Mouse (Mus musculus) liver, embryonic 14.5 days (tissue): Measurements from ENCODE around the gene Paox. TPM values are rescaled to one million over a fixed set of nuclear protein-coding genes. Genes with fewer than 3 reads are reported as not detected.
"Not testable (repeated sequence)": the region's sequence is repeated elsewhere in the genome, so short reads cannot be mapped to it uniquely, and the experiment has no call there.

Experiments
- ATAC-seq: fragments of 200-750 bp; cut with Nextera tagmentation; 2 replicates; pipeline ENCODE4 v1.8.0; 2017; ENCODE audit warnings: moderate number of reproducible peaks, mild to moderate bottlenecking, moderate library complexity; ENCODE audit not compliant: insufficient read depth
- DNase-seq, 3 experiments: peaks; one replicate each; pipeline ENCODE4 v3.0.0-alpha.2; 2012 to 2013; ENCODE audit warnings: low read depth in 3 of 3, low spot score in 3 of 3
- H3K27ac ChIP-seq: fragments of 300-500 bp; sonication (generic); 2 replicates; pipeline ENCODE4 v1.5.1; 2014; ENCODE audit warnings: moderate library complexity, mild to moderate bottlenecking, control low read depth, inconsistent platforms
- H3K27me3 ChIP-seq: fragments of 300-500 bp; sonication (generic); 2 replicates; pipeline ENCODE4 v1.6.1; 2014; ENCODE audit warnings: mild to moderate bottlenecking, low read length, moderate library complexity; ENCODE audit not compliant: control insufficient read depth, insufficient read depth
- H3K36me3 ChIP-seq: fragments of 300-500 bp; sonication (generic); replicated peaks from 2 replicates; pipeline ENCODE4 v1.6.1; 2014; ENCODE audit warnings: low read depth; ENCODE audit not compliant: control insufficient read depth, insufficient read depth
- H3K4me1 ChIP-seq, 2 experiments: fragments of 200-500 bp in 1 of 2; fragments of 300-500 bp in 1 of 2; sonication (generic) in 1 of 2; replicated peaks; 2 replicates each; pipeline ENCODE4 v1.6.1; 2012 to 2014; ENCODE audit warnings: antibody characterized with exemption in 1 of 2, inconsistent platforms in 1 of 2, low read length in 1 of 2; ENCODE audit not compliant: control insufficient read depth in 2 of 2, insufficient read depth in 2 of 2
- H3K4me2 ChIP-seq: fragments of 300-500 bp; sonication (generic); 2 replicates; pipeline ENCODE4 v1.6.1; 2014; ENCODE audit warnings: low read depth, mild to moderate bottlenecking, control low read depth, moderate library complexity
- H3K4me3 ChIP-seq, 2 experiments: fragments of 200-500 bp in 1 of 2; fragments of 300-500 bp in 1 of 2; sonication (generic) in 1 of 2; 2 replicates each; pipeline ENCODE4 v1.5.1; 2012 to 2014; ENCODE audit warnings: low read depth in 2 of 2, low read length in 2 of 2, mild to moderate bottlenecking in 2 of 2, control low read depth in 1 of 2, inconsistent platforms in 1 of 2, moderate library complexity in 1 of 2; ENCODE audit not compliant: insufficient read depth in 1 of 2
- H3K9ac ChIP-seq: fragments of 300-500 bp; sonication (generic); replicated peaks from 2 replicates; pipeline ENCODE4 v1.6.1; 2014; ENCODE audit warnings: mild to moderate bottlenecking, control low read depth, moderate library complexity
- H3K9me3 ChIP-seq: fragments of 300-500 bp; sonication (generic); 2 replicates; pipeline ENCODE4 v1.6.1; 2016; ENCODE audit warnings: low read length, mixed read lengths; ENCODE audit not compliant: control insufficient read depth
- CTCF ChIP-seq: IDR thresholded peaks from 2 replicates; pipeline ENCODE4 v1.5.1; 2016; ENCODE audit warnings: antibody characterized with exemption, low read depth, control low read depth
- EP300 ChIP-seq: IDR thresholded peaks from 2 replicates; pipeline ENCODE4 v1.6.1; 2016; ENCODE audit warnings: antibody characterized with exemption, low read depth
- WGBS: fragments of 180-500 bp; shearing (Covaris S2); extraction: QIAGEN DNeasy Blood & Tissue Kit; methylation state at CpG from one replicate; pipeline ENCODE4 v1.1.7; 2014; ENCODE audit not compliant: insufficient replicate concordance; 5-methylcytosine and 5-hydroxymethylcytosine counted together
- polyA plus RNA-seq, 2 experiments: library from polyadenylated mRNA; depleted of rRNA in 1 of 2; stranded (reverse) in 1 of 2; unstranded in 1 of 2; fragments of >200 nt; fragmentation: Nextera tagmentation in 1 of 2; extraction: Ambion mirVana in 1 of 2; gene quantifications; 2 replicates each; pipeline versions ENCODE4 v1.2.1 to v1.2.3; 2012 to 2014

The Paox gene
- polyA plus RNA-seq, 2 experiments = 4.2 to 10.4 TPM

- H3K27me3 ChIP-seq = no peaks in the 10 kb centered on the region
- H3K9me3 ChIP-seq = no peaks in the 10 kb centered on the region
- no peak overlapping the region for H3K27ac ChIP-seq
- peak; percentile 29; the same call in 1 of the 2 replicates for ATAC-seq
- no peak for DNase-seq
- H3K4me2 ChIP-seq = peak overlapping the region; percentile 88
- H3K36me3 ChIP-seq = no peaks in the 10 kb centered on the region
- H3K4me1 ChIP-seq = peaks cover 5 to 21% of the 10 kb centered on the region in 2 experiments; a peak in 3 of 4 replicates
- peak overlapping the region; percentile 60 to 69 for H3K4me3 ChIP-seq
- 6% methylated on average over 5 of the region's 5 CpGs for WGBS
- peak overlapping the region; percentile 63 for H3K9ac ChIP-seq
- TF ChIP-seq CTCF (no peak), EP300 (no peak)
Measured at GRCm38 (mm10) chr7:140126022-140126350, 10.4 kb downstream of the Paox start.

DNA sequence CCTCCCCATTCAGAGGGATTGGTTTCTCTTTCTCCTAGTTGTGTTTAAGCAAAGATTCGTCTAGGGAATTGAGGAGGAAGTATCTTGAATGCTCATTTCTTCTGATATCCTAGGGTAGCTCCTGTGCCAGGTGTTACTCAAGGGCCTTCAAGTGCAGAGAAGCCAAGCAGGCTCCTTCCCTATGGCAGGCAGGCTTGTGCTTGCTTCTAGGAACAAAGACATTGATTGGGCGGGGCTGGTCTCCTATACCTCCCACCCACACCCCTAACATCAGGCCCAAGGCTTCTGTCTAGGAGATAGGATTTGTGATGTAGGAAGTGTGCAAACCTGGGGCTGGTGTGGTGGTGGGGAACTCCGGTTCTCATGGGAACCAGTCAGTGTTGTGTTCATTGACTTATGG, 11.3 kb downstream of the Paox start:
- no peak overlapping the region for H3K27ac ChIP-seq
- 46% methylated on average over 3 of the region's 3 CpGs for WGBS
- ATAC-seq = no peak
- TF ChIP-seq EP300 = no peak
- no peak for TF ChIP-seq CTCF
- no peak overlapping the region for H3K4me3 ChIP-seq
- peaks cover 5 to 21% of the 10 kb centered on the region in 2 experiments; a peak in 3 of 4 replicates for H3K4me1 ChIP-seq
- no peaks in the 10 kb centered on the region for H3K9me3 ChIP-seq
- no peaks in the 10 kb centered on the region for H3K27me3 ChIP-seq
- H3K4me2 ChIP-seq = peak overlapping the region; percentile 11; the same call in 1 of the 2 replicates
- DNase-seq = no peak
- no peaks in the 10 kb centered on the region for H3K36me3 ChIP-seq
- no peak overlapping the region for H3K9ac ChIP-seq

GRCm38 (mm10) chr7:140127911-140128310, 12.3 kb downstream of the Paox start:
- 26% methylated on average over 2 of the region's 2 CpGs for WGBS
- no peak for TF ChIP-seq EP300
- no peak for TF ChIP-seq CTCF
- Histone ChIP-seq H3K4me3 (no peak overlapping the region), H3K4me2 (no peak overlapping the region), H3K27me3 (no peaks in the 10 kb centered on the region), H3K4me1 (peaks cover 5 to 17% of the 10 kb centered on the region in 2 experiments; a peak in 3 of 4 replicates), H3K36me3 (no peaks in the 10 kb centered on the region), H3K9ac (no peak overlapping the region), H3K27ac (no peak overlapping the region), H3K9me3 (no peaks in the 10 kb centered on the region)
- ATAC-seq (no peak), DNase-seq (no peak)

- not testable (repeated sequence) for H3K36me3 ChIP-seq, H3K27ac ChIP-seq, H3K4me2 ChIP-seq, H3K9me3 ChIP-seq, ATAC-seq, H3K4me3 ChIP-seq, H3K9ac ChIP-seq, H3K4me1 ChIP-seq, DNase-seq, H3K27me3 ChIP-seq
- WGBS = 57% methylated on average over 7 of the region's 7 CpGs
Measured at GRCm38 (mm10) chr7:140132184-140132583, 16.6 kb downstream of the Paox start.

- not testable (repeated sequence) for H3K36me3 ChIP-seq, H3K9ac ChIP-seq, DNase-seq, H3K27me3 ChIP-seq, H3K4me1 ChIP-seq, H3K9me3 ChIP-seq, ATAC-seq, H3K4me3 ChIP-seq, H3K4me2 ChIP-seq, H3K27ac ChIP-seq
- WGBS = 23% methylated on average over 5 of the region's 7 CpGs
Measured at GRCm38 (mm10) chr7:140134033-140134432, 18.4 kb downstream of the Paox start.
